Mouse (Mus musculus): ENCODE measurements around the gene Washc3.

The Washc3 gene

GRCm38 (mm10) chr10:88200951-88201638 is at the start of gene Washc3:
Gene Washc3 (plus strand): TSS chr10:88201093.
- peak; percentile 83 to 90 for DNase-seq (ENCODE audit: low spot score in 2 of 2)

DNA sequence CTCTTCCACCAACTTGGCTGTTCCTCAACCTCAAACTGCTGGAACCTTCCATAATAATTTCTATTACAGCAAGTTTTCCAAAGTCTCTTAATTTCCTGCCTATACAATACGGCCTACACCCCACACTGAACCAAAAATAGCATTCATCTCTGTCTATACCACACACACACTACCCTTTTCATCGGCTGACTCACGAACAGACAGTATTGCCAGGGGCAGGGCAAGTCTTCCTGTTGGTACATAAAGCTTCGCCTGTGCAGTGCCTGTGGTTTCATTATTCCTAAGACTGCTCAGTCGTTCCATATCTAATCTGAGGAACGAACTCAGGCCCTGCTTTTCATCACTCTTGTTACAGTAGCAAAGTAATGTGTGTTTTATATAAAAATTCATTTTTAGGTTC is 49.2 kb upstream of the Washc3 start:
- no peak for DNase-seq (ENCODE audit: low spot score in 2 of 2)

DNA sequence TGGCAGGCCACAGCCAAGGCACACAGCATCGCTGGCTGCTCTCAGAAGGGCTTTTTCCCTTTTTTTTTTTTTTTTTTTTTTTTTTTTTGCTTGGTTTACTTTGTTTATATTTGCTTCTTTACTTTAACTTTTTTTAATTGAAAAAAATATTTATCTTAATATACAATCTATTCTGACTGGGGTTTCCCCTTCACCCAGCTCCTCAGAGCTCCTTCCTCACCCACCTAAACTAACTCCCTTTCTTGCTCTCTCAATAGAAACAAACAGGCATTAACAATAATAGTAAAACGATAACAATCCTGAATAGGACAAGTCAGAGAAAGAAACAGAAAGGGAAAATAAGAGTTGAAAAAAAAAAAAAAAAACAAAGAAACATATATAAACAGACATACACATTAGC is 38.8 kb upstream of the Washc3 start:
- DNase-seq (ENCODE audit: low spot score in 2 of 2) = no peak

- DNase-seq (ENCODE audit: low spot score in 2 of 2) = no peak
These were observed 38.2 kb upstream of the Washc3 start for GRCm38 (mm10) chr10:88162676-88163075.

- DNase-seq (ENCODE audit: low spot score in 2 of 2) = no peak
These were observed 34.7 kb upstream of the Washc3 start for GRCm38 (mm10) chr10:88166158-88166557.

- no peak for DNase-seq (ENCODE audit: low spot score in 2 of 2)
These were observed 33.3 kb upstream of the Washc3 start for GRCm38 (mm10) chr10:88167438-88168077.

GRCm38 (mm10) chr10:88200541-88200940 is 352 bp upstream of the Washc3 start:
- no peak for DNase-seq (ENCODE audit: low spot score in 2 of 2)

- no peak for DNase-seq (ENCODE audit: low spot score in 2 of 2)
These were observed 757 bp downstream of the Washc3 start for GRCm38 (mm10) chr10:88201650-88202049.

GRCm38 (mm10) chr10:88202581-88202980 is 1.7 kb downstream of the Washc3 start:
- DNase-seq (ENCODE audit: low spot score in 2 of 2) = no peak

GRCm38 (mm10) chr10:88203236-88203635 is 2.3 kb downstream of the Washc3 start:
- DNase-seq (ENCODE audit: low spot score in 2 of 2) = no peak

- no peak for DNase-seq (ENCODE audit: low spot score in 2 of 2)
These were observed 11.8 kb downstream of the Washc3 start for GRCm38 (mm10) chr10:88212644-88213043.

- DNase-seq (ENCODE audit: low spot score in 2 of 2) = no peak
These were observed 14.1 kb downstream of the Washc3 start for GRCm38 (mm10) chr10:88214800-88215514.

GRCm38 (mm10) chr10:88218161-88218560 is 17.3 kb downstream of the Washc3 start:
- DNase-seq (ENCODE audit: low spot score in 2 of 2) = no peak

- no peak for DNase-seq (ENCODE audit: low spot score in 2 of 2)
These were observed 20.8 kb downstream of the Washc3 start for GRCm38 (mm10) chr10:88221718-88222117.

DNA sequence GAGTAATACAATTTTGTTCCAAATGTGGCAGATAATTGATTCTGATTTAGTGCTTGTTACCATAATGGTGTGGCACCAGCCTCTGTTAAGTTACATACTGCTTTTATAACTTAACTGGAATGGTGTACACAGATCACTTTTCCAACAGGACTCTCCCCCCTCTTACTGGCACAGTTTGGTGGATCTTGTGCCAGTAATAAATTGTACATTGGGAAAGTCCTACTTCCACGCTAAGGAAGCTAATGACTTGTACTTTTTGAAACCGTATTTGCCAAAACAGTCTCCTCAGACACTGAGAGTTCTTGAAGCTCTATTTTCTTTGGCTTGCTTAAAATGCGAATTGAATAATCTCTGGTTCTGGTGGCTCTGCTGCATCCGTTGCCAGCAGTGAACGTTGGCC is 24.5 kb downstream of the Washc3 start:
- no peak for DNase-seq (ENCODE audit: low spot score in 2 of 2)

- DNase-seq (ENCODE audit: low spot score in 2 of 2) = no peak
These were observed 27.1 kb downstream of the Washc3 start for GRCm38 (mm10) chr10:88227962-88228361.

DNA sequence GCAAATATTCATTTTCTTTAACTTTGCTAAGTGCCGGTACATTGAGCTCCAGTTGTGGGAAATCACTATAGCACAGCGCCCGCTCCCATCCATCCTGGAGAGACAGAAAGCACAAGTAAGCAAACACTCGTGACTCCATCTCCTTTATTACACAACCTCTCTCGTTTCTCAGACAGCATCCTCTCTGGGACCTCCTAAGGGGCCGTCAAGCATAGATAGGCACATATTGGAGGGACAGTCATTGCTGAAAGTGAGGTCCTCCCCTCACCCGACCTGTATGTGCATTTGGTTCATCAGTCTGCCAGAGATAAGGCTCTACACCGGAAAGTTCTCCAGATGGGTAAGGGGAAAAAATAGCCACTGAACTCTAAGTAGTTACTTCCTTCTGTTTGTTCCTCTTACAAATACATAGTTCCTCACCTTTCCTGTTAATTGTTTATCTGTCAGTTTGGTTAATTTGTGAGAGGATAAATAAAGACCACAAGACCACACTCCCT is 27.7 kb downstream of the Washc3 start:
- no peak for DNase-seq (ENCODE audit: low spot score in 2 of 2)

GRCm38 (mm10) chr10:88231671-88232070 is 30.8 kb downstream of the Washc3 start:
- DNase-seq (ENCODE audit: low spot score in 2 of 2) = no peak

DNA sequence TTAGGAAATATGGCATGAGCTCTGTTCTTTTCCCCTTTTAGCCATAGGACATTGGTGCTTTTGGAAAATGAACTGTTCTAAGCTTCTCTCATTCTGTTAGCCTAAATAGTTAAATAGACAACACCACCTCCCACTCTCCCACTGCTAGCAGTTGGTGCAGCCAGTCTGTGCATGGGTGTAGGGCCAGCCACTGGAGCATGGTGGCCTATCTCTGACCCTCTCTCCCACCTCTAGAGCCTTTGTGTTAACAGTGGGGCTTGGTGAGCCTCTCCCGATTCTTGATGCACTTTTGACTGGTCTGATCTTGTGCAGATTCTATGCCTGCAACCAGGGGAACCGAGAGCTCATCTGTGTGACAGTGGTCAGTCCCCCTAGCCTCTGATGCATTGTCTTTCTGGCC is 31.9 kb downstream of the Washc3 start:
- no peak for DNase-seq (ENCODE audit: low spot score in 2 of 2)

DNA sequence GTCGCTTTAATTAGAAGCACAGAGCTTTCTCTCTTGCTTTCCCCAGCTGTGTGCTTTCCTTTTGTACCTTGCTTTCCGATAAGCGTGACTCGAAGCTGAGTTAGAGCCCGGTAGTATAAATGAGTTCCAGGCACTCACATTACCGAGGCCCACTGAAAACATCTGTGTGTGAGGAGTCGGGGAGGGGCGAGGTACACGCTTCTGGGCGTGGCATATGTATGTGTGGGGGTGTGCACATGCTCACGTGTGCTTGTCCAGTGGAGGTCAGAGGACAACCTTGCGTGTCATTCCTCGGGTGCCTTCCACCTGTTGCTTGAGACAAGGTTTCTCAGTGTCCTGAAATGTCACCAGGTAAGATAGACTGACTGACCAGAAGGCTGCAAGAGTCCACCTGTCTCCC is 43.8 kb downstream of the Washc3 start:
- no peak for DNase-seq (ENCODE audit: low spot score in 2 of 2)

DNA sequence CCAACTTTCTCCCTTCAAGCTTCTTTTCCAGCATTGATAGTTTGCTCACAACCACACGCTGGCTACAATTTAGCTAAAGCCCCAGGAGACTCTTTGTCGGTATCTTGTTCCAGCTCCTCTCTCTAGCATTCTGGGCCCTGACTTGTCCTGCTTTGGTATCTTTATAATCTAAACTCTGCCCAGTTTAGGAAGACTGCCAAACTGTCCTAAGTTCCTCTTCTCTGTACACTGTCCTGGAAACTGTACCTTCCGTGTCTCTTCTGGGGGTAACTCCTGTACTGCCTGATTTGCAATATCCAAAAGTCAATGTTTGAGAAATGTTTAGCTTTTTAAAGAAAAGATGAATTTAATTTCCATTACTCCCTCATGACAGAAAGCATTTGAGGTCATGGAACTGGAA is 49.4 kb downstream of the Washc3 start:
- no peak for DNase-seq (ENCODE audit: low spot score in 2 of 2)

DNA sequence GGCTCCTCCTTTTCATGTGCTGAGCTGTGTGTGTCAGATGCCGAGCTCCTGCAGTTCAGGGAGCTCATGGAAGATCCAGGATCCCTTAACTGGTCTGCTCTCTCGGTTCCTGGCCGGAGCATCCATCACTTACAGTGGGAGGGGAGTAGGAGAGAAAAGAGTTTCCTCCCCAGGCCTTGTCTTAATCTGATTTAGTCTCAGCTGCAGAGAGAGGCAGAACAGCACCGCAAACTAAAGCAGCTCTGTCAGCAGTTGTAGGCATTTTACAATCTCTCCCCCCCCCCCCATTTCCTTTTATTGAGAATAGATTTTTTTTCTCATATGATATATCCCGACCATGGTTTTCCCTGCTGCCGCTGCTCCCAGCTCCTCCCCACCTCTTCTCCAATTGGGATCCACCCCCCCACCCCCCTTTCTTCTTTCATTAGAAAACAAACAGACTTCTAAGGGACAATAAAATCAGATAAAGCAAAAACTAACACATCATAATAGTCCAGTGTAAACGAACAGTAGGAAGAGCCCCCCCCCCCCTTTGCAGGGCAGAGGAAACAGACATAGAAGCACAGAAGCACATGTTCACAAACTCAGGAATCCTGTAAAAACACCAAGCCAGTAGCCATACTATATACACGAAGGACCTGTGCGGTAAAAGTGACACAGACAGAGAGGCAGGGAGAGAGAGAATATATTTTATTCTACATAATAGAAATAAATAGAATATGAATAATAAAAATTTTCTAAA is 51.4 kb downstream of the Washc3 start:
- no peak for DNase-seq (ENCODE audit: low spot score in 2 of 2)

Data from spleen, postnatal 36 days (tissue).